Mouse (Mus musculus) limb, embryonic 13.5 days (tissue): ENCODE results near the gene Tmprss7. TPM values are rescaled to one million over a fixed set of nuclear protein-coding genes. Genes with fewer than 3 reads are reported as not detected.

ENCODE experiments used
- ATAC-seq: fragments of 200-750 bp; cut with Nextera tagmentation; 2 replicates; pipeline ENCODE4 v1.8.0; 2017; ENCODE audit warnings: low read depth, moderate number of reproducible peaks, moderate TSS enrichment; ENCODE audit not compliant: low FRiP score
- H3K27ac ChIP-seq: fragments of 300-500 bp; sonication (generic); 2 replicates; pipeline ENCODE4 v1.5.1; 2015; ENCODE audit warnings: inconsistent platforms, mild to moderate bottlenecking, moderate library complexity
- H3K27me3 ChIP-seq: fragments of 300-500 bp; sonication (generic); 2 replicates; pipeline ENCODE4 v1.6.1; 2015; ENCODE audit warnings: mild to moderate bottlenecking, inconsistent platforms
- H3K36me3 ChIP-seq: fragments of 300-500 bp; sonication (generic); 2 replicates; pipeline ENCODE4 v1.6.1; 2015; ENCODE audit warnings: inconsistent platforms, mild to moderate bottlenecking, moderate library complexity
- H3K4me1 ChIP-seq: fragments of 300-500 bp; sonication (generic); 2 replicates; pipeline ENCODE4 v1.6.1; 2015; ENCODE audit warnings: inconsistent platforms
- H3K4me2 ChIP-seq: fragments of 300-500 bp; sonication (generic); replicated peaks from 2 replicates; pipeline ENCODE4 v1.6.1; 2015; ENCODE audit warnings: inconsistent platforms, mild to moderate bottlenecking, moderate library complexity
- H3K4me3 ChIP-seq: fragments of 300-500 bp; sonication (generic); 2 replicates; pipeline ENCODE4 v1.5.1; 2015; ENCODE audit warnings: moderate library complexity, mild to moderate bottlenecking, inconsistent platforms
- H3K9ac ChIP-seq: fragments of 300-500 bp; sonication (generic); 2 replicates; pipeline ENCODE4 v1.6.1; 2015; ENCODE audit warnings: mild to moderate bottlenecking, inconsistent platforms
- H3K9me3 ChIP-seq: fragments of 300-500 bp; sonication (generic); 2 replicates; pipeline ENCODE4 v1.6.1; 2016; ENCODE audit warnings: inconsistent platforms
- WGBS: fragments of 180-500 bp; shearing (Covaris S2); methylation state at CpG from one replicate; pipeline ENCODE4 v1.1.7; 2015; 5-methylcytosine and 5-hydroxymethylcytosine counted together
- polyA plus RNA-seq: library from polyadenylated mRNA; unstranded; fragments of >200 nt; fragmentation: Nextera tagmentation; extraction: Ambion mirVana; gene quantifications from 2 replicates; pipeline ENCODE4 v1.2.1, GENCODE M21; 2015

Gene Tmprss7
- polyA plus RNA-seq, 1 experiment from 2014 or later = 0.09 TPM

GRCm38 (mm10) chr16:45714489-45715150 lies 21.2 kb upstream of the Tmprss7 start:
- no peak overlapping the region for H3K27ac ChIP-seq

DNA sequence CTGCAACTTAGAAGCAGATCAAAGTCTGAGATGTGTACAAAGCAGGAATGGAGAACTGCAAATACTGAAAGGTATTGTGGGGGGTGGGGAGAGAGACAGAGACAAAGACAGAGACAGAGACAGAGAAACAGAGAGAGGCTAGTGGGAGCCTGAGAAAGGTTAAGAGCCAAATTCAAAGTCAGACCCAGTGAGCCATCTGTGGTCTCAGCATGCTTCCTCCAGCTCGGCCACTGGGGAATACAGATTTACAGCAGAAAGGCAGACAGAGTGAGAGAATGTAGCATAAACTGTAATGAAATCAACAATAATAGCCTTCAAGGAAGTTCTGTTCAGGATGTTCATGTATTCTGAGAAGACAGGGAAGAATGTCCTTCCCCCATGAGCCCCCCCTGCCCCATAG lies 20.4 kb upstream of the Tmprss7 start:
- H3K4me2 ChIP-seq = no peak overlapping the region
- no peak overlapping the region for H3K4me3 ChIP-seq
- peaks cover 26% of the 10 kb centered on the region for H3K36me3 ChIP-seq
- H3K27me3 ChIP-seq = no peaks in the 10 kb centered on the region
- H3K9me3 ChIP-seq = 0 out of 2 replicates have a peak, but pooled peaks cover 10% of the 10 kb centered on the region
- 77% methylated on average over 1 of the region's 1 CpGs for WGBS
- no peaks in the 10 kb centered on the region for H3K4me1 ChIP-seq
- no peak for ATAC-seq
- no peak overlapping the region for H3K9ac ChIP-seq
- H3K27ac ChIP-seq = no peak overlapping the region

More at GRCm38 (mm10) chr16:45714489-45715150, 21.2 kb upstream of the Tmprss7 start:
- 81% methylated on average over 5 of the region's 5 CpGs for WGBS
- no peak for ATAC-seq
- H3K9me3 ChIP-seq = 0 out of 2 replicates have a peak, but pooled peaks cover 10% of the 10 kb centered on the region
- H3K4me2 ChIP-seq = no peak overlapping the region
- H3K4me3 ChIP-seq = no peak overlapping the region
- H3K9ac ChIP-seq = no peak overlapping the region
- H3K4me1 ChIP-seq = no peaks in the 10 kb centered on the region
- no peaks in the 10 kb centered on the region for H3K27me3 ChIP-seq
- peaks cover 28% of the 10 kb centered on the region for H3K36me3 ChIP-seq

GRCm38 (mm10) chr16:45713261-45713660 lies 19.8 kb upstream of the Tmprss7 start:
- Histone ChIP-seq H3K4me1 (no peaks in the 10 kb centered on the region), H3K9ac (no peak overlapping the region), H3K27ac (no peak overlapping the region), H3K9me3 (0 out of 2 replicates have a peak, but pooled peaks cover 10% of the 10 kb centered on the region), H3K4me3 (no peak overlapping the region), H3K4me2 (no peak overlapping the region), H3K36me3 (peaks cover 20% of the 10 kb centered on the region), H3K27me3 (no peaks in the 10 kb centered on the region)
- WGBS = 86% methylated on average over 5 of the region's 5 CpGs
- ATAC-seq = no peak

DNA sequence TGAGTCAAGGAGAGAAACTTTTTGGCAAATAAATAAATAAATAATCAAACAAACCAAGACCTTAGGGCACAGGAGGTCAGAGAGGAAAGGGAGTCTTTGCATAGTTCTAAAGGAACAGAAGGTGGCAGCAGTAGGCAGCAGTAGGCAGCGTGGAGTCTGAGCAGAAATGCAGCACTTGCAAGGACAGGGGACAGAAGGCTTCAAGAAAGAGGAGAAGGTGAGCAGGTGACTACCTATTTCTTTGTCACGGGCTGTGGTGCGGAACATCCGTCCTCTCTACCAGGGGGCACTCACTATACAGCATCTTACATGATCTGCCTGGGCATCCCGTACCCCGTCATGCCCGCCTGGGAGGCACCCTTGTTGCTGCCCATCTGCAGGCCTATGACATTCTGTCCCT lies 17.8 kb upstream of the Tmprss7 start:
- Histone ChIP-seq H3K9me3 (0 out of 2 replicates have a peak, but pooled peaks cover 5% of the 10 kb centered on the region), H3K9ac (no peak overlapping the region), H3K36me3 (peaks cover 11% of the 10 kb centered on the region), H3K27ac (no peak overlapping the region), H3K4me3 (no peak overlapping the region), H3K27me3 (no peaks in the 10 kb centered on the region), H3K4me2 (no peak overlapping the region), H3K4me1 (no peaks in the 10 kb centered on the region)
- no peak for ATAC-seq
- WGBS = 78% methylated on average over 7 of the region's 7 CpGs

DNA sequence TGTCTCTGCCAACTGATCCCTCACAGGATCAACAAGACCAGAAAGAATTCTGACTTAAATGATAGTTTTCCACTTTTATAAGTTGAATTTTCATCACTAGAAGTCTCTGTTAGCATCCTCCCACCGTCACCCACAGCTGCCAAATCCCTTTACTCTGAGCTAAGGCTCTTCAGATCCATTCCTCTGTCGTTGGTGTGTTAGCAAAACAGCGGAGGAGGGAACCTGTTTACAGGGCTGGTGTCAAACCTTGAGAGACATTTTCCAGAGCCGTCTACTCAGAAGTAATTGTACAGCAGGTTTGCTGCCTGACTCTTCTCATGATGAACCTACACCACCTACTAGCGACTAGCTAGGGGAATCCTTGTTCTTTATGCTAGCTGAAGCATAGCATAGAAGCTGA lies 5.8 kb upstream of the Tmprss7 start:
- H3K4me3 ChIP-seq = no peak overlapping the region
- no peak overlapping the region for H3K9ac ChIP-seq
- no peak for ATAC-seq
- 52% methylated on average over 5 of the region's 5 CpGs for WGBS
- no peak overlapping the region for H3K27ac ChIP-seq
- no peak overlapping the region for H3K4me2 ChIP-seq
- H3K9me3 ChIP-seq = no peaks in the 10 kb centered on the region
- H3K4me1 ChIP-seq = no peaks in the 10 kb centered on the region
- no peaks in the 10 kb centered on the region for H3K27me3 ChIP-seq
- H3K36me3 ChIP-seq = no peaks in the 10 kb centered on the region

- Histone ChIP-seq H3K27me3 (no peaks in the 10 kb centered on the region), H3K9ac (no peak overlapping the region), H3K9me3 (no peaks in the 10 kb centered on the region), H3K36me3 (no peaks in the 10 kb centered on the region), H3K4me3 (no peak overlapping the region), H3K4me1 (no peaks in the 10 kb centered on the region), H3K27ac (no peak overlapping the region), H3K4me2 (no peak overlapping the region)
- ATAC-seq = no peak
- WGBS = 75% methylated on average over 6 of the region's 6 CpGs
Observed at GRCm38 (mm10) chr16:45697996-45698395, 4.5 kb upstream of the Tmprss7 start.

DNA sequence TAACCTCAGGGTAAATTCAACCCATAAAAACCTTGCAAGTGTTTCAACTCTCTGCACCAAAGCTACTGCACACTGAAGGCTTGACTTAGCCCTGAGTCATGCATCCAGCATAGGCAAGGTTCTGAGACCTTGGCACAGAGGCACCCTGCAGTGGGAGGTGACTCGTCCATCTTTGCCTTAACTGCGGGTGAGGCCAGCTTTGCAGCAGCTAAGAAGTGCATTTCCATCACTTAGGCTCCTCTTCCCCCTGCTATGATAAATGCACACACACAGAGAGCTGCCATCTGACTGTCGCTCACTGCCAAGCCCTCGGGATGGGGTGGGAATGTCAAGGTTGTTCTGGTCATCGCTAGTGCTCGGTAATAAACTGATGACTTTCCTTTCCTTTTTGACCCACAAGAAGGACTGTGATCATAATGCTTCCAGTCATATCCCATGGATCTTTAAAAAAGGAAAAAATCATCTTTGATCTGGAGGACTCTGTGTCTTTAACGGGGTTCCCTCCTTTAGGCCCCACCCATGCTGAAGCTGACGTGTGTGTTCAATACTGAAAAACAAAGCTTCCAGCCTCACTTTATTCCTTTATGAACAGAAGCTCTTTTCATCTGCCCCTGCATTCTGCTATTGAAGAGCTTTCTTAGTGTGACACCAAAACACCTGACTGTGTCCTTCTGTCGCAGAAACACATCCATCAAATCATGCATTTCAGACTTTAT lies 2.1 kb upstream of the Tmprss7 start:
- no peak overlapping the region for H3K4me2 ChIP-seq
- H3K27me3 ChIP-seq = no peaks in the 10 kb centered on the region
- H3K36me3 ChIP-seq = no peaks in the 10 kb centered on the region
- 86% methylated on average over 9 of the region's 9 CpGs for WGBS
- no peak overlapping the region for H3K4me3 ChIP-seq
- no peak overlapping the region for H3K9ac ChIP-seq
- H3K9me3 ChIP-seq = no peaks in the 10 kb centered on the region
- ATAC-seq = no peak
- H3K4me1 ChIP-seq = no peaks in the 10 kb centered on the region
- no peak overlapping the region for H3K27ac ChIP-seq

DNA sequence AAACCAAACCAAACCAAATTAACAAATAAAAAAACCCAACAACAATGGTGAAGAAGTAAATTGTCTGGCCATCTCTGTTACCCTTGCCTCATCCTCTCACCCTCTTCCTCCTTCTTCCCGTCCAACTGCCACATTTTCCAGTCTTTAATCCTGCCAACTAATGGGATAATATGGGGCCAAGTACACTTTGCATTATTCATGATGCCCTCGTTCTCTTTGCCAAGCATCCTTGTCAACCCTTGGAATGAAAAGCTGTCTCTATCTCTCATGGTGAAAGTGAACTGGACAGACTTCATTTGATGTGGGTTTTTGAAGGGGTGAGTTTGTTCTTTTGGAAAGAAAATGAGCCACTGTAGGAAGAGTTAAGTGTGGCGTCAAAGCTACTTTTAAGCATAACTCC lies 607 bp downstream of the Tmprss7 start:
- no peak overlapping the region for H3K4me2 ChIP-seq
- H3K9me3 ChIP-seq = no peaks in the 10 kb centered on the region
- no peaks in the 10 kb centered on the region for H3K4me1 ChIP-seq
- no peak overlapping the region for H3K27ac ChIP-seq
- ATAC-seq = no peak
- no peak overlapping the region for H3K9ac ChIP-seq
- WGBS = 72% methylated on average over 3 of the region's 3 CpGs
- H3K36me3 ChIP-seq = no peaks in the 10 kb centered on the region
- H3K4me3 ChIP-seq = no peak overlapping the region
- H3K27me3 ChIP-seq = no peaks in the 10 kb centered on the region

DNA sequence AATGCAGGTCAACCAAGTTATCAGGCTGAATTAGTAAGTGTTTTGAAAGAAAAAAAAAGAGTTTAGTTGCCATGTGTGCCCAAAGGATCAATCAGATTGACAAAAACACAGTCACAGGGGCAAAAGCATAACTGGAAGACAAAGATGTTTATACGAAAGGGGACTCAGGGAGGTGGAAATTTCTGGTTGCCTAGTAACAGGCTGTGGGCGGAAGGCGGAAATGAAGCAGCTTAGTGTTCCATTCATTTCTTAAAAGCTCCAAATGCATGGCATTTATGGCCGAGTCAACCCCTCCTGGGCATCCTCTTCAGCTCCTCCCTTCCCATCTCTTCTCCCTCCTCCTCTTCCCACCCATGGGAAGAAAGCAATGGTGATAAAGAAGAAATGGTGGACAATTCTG lies 3.3 kb downstream of the Tmprss7 start:
- Histone ChIP-seq H3K4me2 (no peak overlapping the region), H3K9ac (no peak overlapping the region), H3K36me3 (no peaks in the 10 kb centered on the region), H3K9me3 (no peaks in the 10 kb centered on the region), H3K27ac (no peak overlapping the region), H3K4me3 (no peak overlapping the region), H3K4me1 (no peaks in the 10 kb centered on the region), H3K27me3 (no peaks in the 10 kb centered on the region)
- WGBS = 44% methylated on average over 4 of the region's 4 CpGs
- no peak for ATAC-seq

DNA sequence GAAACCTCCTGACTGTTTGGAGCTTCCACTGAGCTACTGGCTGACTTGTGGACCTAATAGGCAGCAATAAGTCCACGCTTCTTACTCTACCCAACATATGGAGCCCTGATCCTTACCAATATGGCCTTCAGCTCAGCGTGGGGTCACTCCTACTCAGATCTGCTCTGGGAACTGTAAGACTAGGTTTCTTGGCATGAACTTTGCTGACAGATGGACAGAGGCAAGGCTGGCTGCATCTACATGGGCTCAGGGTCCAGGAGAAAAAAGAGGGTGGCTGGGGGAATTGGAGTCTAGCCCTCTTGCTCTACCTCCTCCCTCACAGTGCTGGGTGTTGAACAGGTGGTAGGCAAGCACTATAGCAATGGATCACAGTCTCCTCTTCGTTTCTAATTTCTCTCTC lies 6.6 kb downstream of the Tmprss7 start:
- Histone ChIP-seq H3K27ac (no peak overlapping the region), H3K27me3 (no peaks in the 10 kb centered on the region), H3K36me3 (no peaks in the 10 kb centered on the region), H3K4me2 (no peak overlapping the region), H3K9me3 (no peaks in the 10 kb centered on the region), H3K4me1 (no peaks in the 10 kb centered on the region), H3K4me3 (no peak overlapping the region), H3K9ac (no peak overlapping the region)
- ATAC-seq = no peak
- WGBS = 81% methylated on average over 3 of the region's 3 CpGs

GRCm38 (mm10) chr16:45685295-45685694 lies 8.2 kb downstream of the Tmprss7 start:
- H3K4me3 ChIP-seq = no peak overlapping the region
- H3K27me3 ChIP-seq = no peaks in the 10 kb centered on the region
- no peak overlapping the region for H3K9ac ChIP-seq
- no peaks in the 10 kb centered on the region for H3K9me3 ChIP-seq
- no peaks in the 10 kb centered on the region for H3K36me3 ChIP-seq
- no peak overlapping the region for H3K27ac ChIP-seq
- no peaks in the 10 kb centered on the region for H3K4me1 ChIP-seq
- no peak overlapping the region for H3K4me2 ChIP-seq
- no peak; the same call in 1 of the 2 replicates for ATAC-seq
- WGBS = 67% methylated on average over 3 of the region's 3 CpGs

DNA sequence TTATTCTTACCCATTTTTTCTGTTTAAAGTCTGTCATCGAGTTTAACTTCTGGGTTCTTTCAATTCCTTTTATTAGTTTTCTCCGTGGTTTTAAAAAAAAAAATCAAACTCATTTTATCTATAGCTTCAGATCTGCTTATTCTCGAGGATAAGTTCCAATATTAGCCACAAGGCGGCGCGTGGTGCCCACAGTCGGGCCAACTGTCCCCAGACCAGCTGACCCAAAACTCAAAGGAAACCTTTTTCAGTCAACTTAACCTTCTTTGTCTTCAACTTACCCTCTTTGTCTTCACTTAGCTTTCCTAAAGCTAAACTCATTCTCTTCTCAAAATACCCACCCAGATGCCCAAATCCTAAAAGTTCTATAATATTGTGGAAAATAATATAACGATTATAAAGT lies 8.6 kb downstream of the Tmprss7 start:
- Histone ChIP-seq H3K4me2 (no peak overlapping the region), H3K4me3 (no peak overlapping the region), H3K36me3 (no peaks in the 10 kb centered on the region), H3K27ac (no peak overlapping the region), H3K4me1 (no peaks in the 10 kb centered on the region), H3K27me3 (no peaks in the 10 kb centered on the region), H3K9ac (no peak overlapping the region), H3K9me3 (no peaks in the 10 kb centered on the region)
- WGBS = 15% methylated on average over 8 of the region's 8 CpGs
- ATAC-seq = no peak
